Mouse (Mus musculus) limb, embryonic 14.5 days (tissue): ENCODE measurements at regions not wholly inside any gene's neighbourhood (a gene's known extent, or its start where the extent isn't known, plus 50 kb on each side); places are given as distances from the start of the nearest gene placed in this dataset.

Source experiments
- ATAC-seq: fragments of 200-750 bp; cut with Nextera tagmentation; 2 replicates; pipeline ENCODE4 v1.8.0; 2017; ENCODE audit warnings: low read depth, moderate number of reproducible peaks, moderate TSS enrichment; ENCODE audit not compliant: low FRiP score
- DNase-seq: peaks from one replicate; pipeline ENCODE4 v3.0.0-alpha.2; 2015; ENCODE audit warnings: low spot score
- H3K27ac ChIP-seq: fragments of 300-500 bp; sonication (generic); replicated peaks from 2 replicates; pipeline ENCODE4 v1.5.1; 2014; ENCODE audit warnings: low read depth, mild to moderate bottlenecking, low read length, moderate library complexity, mixed read lengths
- H3K27me3 ChIP-seq: fragments of 300-500 bp; sonication (generic); 2 replicates; pipeline ENCODE4 v1.6.1; 2014; ENCODE audit warnings: low read length, mixed read lengths; ENCODE audit not compliant: control insufficient read depth, insufficient read depth
- H3K36me3 ChIP-seq: fragments of 300-500 bp; sonication (generic); 2 replicates; pipeline ENCODE4 v1.6.1; 2014; ENCODE audit warnings: mild to moderate bottlenecking, low read length, moderate library complexity, mixed read lengths; ENCODE audit not compliant: control insufficient read depth, insufficient read depth
- H3K4me1 ChIP-seq: fragments of 300-500 bp; sonication (generic); 2 replicates; pipeline ENCODE4 v1.6.1; 2014; ENCODE audit warnings: antibody characterized with exemption, low read length, mixed read lengths; ENCODE audit not compliant: control insufficient read depth, insufficient read depth
- H3K4me2 ChIP-seq: fragments of 300-500 bp; sonication (generic); replicated peaks from 2 replicates; pipeline ENCODE4 v1.6.1; 2014; ENCODE audit warnings: low read depth, mild to moderate bottlenecking, low read length, moderate library complexity; ENCODE audit not compliant: severe bottlenecking
- H3K4me3 ChIP-seq: fragments of 300-500 bp; sonication (generic); replicated peaks from 2 replicates; pipeline ENCODE4 v1.5.1; 2014; ENCODE audit warnings: low read length
- H3K9ac ChIP-seq: fragments of 300-500 bp; sonication (generic); 2 replicates; pipeline ENCODE4 v1.6.1; 2014; ENCODE audit warnings: mild to moderate bottlenecking, low read depth, low read length, moderate library complexity; ENCODE audit not compliant: severe bottlenecking
- H3K9me3 ChIP-seq: fragments of 300-500 bp; sonication (generic); 2 replicates; pipeline ENCODE4 v1.6.1; 2016; ENCODE audit warnings: low read length; ENCODE audit not compliant: control insufficient read depth
- POLR2A ChIP-seq: fragments of 200-500 bp; IDR thresholded peaks from 2 replicates; pipeline ENCODE4 v1.8.0; 2012; ENCODE audit warnings: inconsistent platforms, mild to moderate bottlenecking, moderate library complexity, borderline replicate concordance; ENCODE audit not compliant: insufficient read depth, insufficient read length; ENCODE audit errors: extremely low read depth
- WGBS: fragments of 180-500 bp; shearing (Covaris S2); extraction: QIAGEN DNeasy Blood & Tissue Kit; methylation state at CpG from one replicate; pipeline ENCODE4 v1.1.7; 2014; 5-methylcytosine and 5-hydroxymethylcytosine counted together

DNA sequence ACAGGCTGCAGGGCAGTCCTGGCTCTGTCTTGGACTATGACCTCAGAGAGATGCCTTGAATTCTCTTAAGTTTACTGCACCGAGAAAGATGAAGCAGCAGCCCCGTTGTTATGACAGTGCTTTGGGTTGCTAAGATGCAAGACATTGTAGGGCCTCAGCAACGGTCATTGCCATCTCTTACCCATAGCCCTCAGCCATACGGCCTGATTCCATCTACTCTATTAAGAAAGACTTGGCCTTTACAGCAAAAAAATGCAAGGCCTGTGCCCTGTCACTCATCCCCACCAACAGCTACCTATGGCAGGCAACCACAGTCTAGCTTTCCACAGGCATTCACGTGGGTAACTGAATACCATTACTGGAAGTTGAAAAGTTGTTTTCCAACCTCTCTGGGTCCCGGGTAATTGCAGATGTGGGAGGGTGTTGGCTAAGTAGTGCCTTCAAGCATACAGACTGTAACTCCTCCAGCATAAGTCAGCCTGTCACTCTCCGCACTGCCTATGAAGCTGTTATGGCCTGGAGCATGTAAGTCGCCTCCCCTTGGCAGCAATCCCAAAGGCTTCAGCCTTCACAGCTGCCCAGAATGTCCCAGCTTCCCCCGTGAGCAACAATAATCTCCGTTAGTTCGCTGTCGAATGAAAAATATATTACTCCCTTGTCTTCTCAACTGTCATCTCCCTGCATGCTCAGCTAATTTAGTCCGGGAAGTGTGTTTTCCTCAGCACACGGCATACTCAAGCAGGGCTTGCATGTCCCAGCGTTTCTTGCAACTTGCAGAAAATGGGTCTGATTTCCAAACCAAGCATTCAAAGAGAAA is 112.3 kb upstream of the Snx19 start:
- DNase-seq (peak; percentile 84), ATAC-seq (peak; percentile 72)
- H3K9ac ChIP-seq = no peak overlapping the region
- no peaks in the 10 kb centered on the region for H3K27me3 ChIP-seq
- WGBS = 46% methylated on average over 15 of the region's 15 CpGs
- H3K36me3 ChIP-seq = no peaks in the 10 kb centered on the region
- no peaks in the 10 kb centered on the region for H3K9me3 ChIP-seq
- no peak for TF ChIP-seq POLR2A
- 0 out of 2 replicates have a peak overlapping the region, but pooled peaks have one; percentile 4 for H3K4me2 ChIP-seq
- H3K4me3 ChIP-seq = no peak overlapping the region
- H3K27ac ChIP-seq = 0 out of 2 replicates have a peak overlapping the region, but pooled peaks have one; percentile 1
- 0 out of 2 replicates have a peak, but pooled peaks cover 4% of the 10 kb centered on the region for H3K4me1 ChIP-seq

DNA sequence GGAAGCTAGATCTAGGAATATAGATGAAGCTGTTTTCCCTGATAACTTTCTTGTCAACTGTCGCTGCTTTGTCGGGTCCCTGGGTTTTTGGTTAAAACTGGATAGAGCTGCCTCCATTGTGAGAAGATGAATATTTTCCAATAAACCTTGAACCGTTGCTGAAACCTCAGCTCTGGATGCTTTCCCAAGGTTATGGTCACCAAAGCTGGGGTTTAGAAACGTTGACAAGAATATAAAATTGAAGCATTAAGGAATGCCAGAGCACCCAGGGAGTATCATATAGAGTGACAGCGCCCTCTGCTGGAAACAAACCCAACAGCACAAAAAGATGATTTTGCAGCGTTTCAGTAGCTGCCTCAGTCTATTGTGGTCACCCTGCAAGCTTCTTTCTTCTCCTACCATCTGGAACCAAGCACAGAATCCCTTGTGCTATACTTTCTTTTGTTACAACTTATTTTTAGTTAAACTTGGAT is 111.7 kb upstream of the Snx19 start:
- Histone ChIP-seq H3K27me3 (no peaks in the 10 kb centered on the region), H3K4me1 (0 out of 2 replicates have a peak, but pooled peaks cover 4% of the 10 kb centered on the region), H3K9ac (no peak overlapping the region), H3K4me3 (no peak overlapping the region), H3K9me3 (no peaks in the 10 kb centered on the region), H3K27ac (0 out of 2 replicates have a peak overlapping the region, but pooled peaks have one; percentile 1), H3K36me3 (no peaks in the 10 kb centered on the region), H3K4me2 (0 out of 2 replicates have a peak overlapping the region, but pooled peaks have one; percentile 4)
- 37% methylated on average over 6 of the region's 6 CpGs for WGBS
- ATAC-seq (no peak), DNase-seq (peak; percentile 68)
- no peak for TF ChIP-seq POLR2A

DNA sequence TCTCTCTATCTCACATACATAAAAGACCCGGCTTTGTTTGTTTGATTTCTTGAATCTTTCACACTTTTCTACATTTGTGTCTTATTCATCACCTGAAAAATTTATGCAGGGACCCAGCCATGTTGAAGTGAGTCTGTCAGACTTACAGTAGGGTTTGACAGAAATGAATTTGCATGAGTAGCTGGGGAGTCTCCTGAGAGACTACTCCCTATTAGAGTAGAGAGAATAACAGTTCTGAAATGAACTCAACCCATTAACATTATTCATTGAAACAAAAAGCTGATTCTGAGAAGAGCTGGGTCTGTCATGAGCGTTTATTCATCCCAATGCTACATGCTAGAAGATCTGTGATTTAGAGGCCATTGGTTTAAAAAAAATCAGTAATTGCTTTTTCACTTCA is 82.0 kb upstream of the Snx19 start:
- no peak overlapping the region for H3K9ac ChIP-seq
- H3K4me2 ChIP-seq = no peak overlapping the region
- H3K9me3 ChIP-seq = no peaks in the 10 kb centered on the region
- TF ChIP-seq POLR2A = no peak
- no peak overlapping the region for H3K4me3 ChIP-seq
- 85% methylated on average over 2 of the region's 2 CpGs for WGBS
- H3K27me3 ChIP-seq = no peaks in the 10 kb centered on the region
- H3K27ac ChIP-seq = no peak overlapping the region
- DNase-seq = no peak
- H3K4me1 ChIP-seq = no peaks in the 10 kb centered on the region
- no peak for ATAC-seq
- no peaks in the 10 kb centered on the region for H3K36me3 ChIP-seq

DNA sequence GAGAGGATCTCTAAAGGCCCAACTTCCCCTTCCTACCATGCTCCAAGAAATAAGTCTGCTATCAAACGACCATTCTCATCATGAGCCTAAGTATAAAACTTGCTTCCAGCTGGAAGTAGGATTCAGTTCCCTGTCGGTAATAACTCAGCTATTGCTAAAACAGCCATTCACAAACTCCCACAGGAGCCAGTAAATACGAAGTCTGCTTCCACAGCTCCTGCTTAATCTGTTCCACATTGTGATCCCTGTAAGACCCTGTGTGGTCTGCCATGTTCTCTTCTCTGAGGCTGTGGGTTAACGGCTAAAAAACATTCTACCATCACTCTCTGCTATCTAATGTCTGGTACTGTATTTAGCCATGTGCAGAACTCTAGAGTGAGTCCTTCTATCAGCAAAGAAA is 72.9 kb upstream of the Snx19 start:
- ATAC-seq = peak; percentile 84; the same call in 1 of the 2 replicates
- Histone ChIP-seq H3K9me3 (no peaks in the 10 kb centered on the region), H3K27me3 (no peaks in the 10 kb centered on the region), H3K4me3 (no peak overlapping the region), H3K4me2 (no peak overlapping the region), H3K4me1 (no peaks in the 10 kb centered on the region), H3K36me3 (no peaks in the 10 kb centered on the region), H3K27ac (no peak overlapping the region), H3K9ac (no peak overlapping the region)
- 26% methylated on average over 4 of the region's 4 CpGs for WGBS
- TF ChIP-seq POLR2A = no peak
- DNase-seq = peak; percentile 60

DNA sequence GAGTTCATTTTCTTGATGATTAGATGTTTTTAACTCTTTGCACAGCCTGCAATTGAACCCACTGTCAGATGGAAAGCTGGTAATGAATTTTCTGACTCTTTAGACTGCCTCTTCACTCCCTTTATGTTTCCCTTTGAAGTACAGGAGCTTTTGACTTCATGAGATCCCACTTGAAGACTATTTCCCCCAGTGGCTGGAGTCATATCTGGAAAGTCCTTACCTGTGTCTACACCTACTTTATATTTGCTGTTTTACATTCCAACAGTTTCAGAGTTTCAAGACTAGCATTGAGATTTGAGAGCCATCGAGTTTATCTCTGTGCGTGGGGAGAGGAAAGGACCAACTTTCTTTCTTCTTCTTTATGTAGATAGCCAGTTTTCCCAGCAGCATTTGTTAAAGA is 71.3 kb upstream of the Snx19 start:
- Histone ChIP-seq H3K4me1 (no peaks in the 10 kb centered on the region), H3K4me3 (no peak overlapping the region), H3K27ac (no peak overlapping the region), H3K4me2 (no peak overlapping the region), H3K36me3 (no peaks in the 10 kb centered on the region), H3K27me3 (no peaks in the 10 kb centered on the region), H3K9ac (no peak overlapping the region), H3K9me3 (no peaks in the 10 kb centered on the region)
- WGBS = 88% methylated on average over 2 of the region's 2 CpGs
- DNase-seq (no peak), ATAC-seq (no peak)
- TF ChIP-seq POLR2A = no peak
